In the genomic region with DNA sequence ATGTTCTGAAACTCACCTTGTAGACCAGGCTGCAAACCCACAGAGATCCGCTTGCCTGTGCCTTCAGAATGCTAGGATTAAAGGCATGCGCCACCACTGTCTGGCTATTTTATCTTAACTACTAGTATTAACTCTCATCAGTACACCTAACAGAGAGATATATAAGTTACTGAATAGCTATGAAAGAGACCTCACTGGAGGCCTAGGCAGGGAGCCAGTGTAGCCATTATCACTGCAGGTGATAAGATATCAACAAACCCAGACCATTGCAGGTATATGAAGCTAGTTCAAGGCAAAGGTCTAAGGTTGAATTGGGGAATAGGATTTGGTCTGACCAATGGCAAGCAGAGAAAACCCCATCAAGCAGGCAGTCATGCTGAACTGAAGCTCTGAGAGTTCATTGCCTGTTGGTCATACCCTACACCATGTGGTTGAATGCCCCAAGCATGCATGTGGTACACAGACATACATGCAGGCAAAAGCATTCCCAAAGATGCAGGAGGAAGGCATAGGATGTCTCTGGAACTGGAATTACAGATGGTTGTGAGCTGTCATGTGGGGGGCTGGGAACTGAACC, we compare ENCODE assay signal across 22 mouse cellular contexts. TPM values are rescaled to one million over a fixed set of nuclear protein-coding genes. Genes with fewer than 3 reads are reported as not detected.
DNase-seq lines count a peak whose midpoint lies in the region; ATAC-seq and TF ChIP-seq lines count a peak whose summit lies in the region.
"Had no signal": no experiment of that assay in that cellular context is flagged by ENCODE, and none has a peak within 500 bp of the region (broad histone marks: within the 10 kb centered on the region; RNA-seq: fewer than 3 reads in every experiment).

No protein-coding gene starts in this region.

- 86% methylated on average over 2 of the region's 2 CpGs for WGBS in stomach, embryonic 15.5 days
- WGBS in stomach, postnatal 0 days = 70% methylated on average over 2 of the region's 2 CpGs
- 61% methylated on average over 2 of the region's 2 CpGs for WGBS in liver, postnatal 0 days (ENCODE audit: insufficient replicate concordance)
- WGBS in hindbrain, embryonic 16.5 days = 100% methylated on average over 2 of the region's 2 CpGs

- H3K4me1 ChIP-seq in stomach, embryonic 15.5 days = no peaks in the 10 kb centered on the region; the same call in 1 of the 2 replicates
- no peaks in the 10 kb centered on the region for H3K4me1 ChIP-seq in stomach, postnatal 0 days (replicated peaks; ENCODE audit: control insufficient read depth, insufficient read depth)
- H3K4me1 ChIP-seq in liver, postnatal 0 days (ENCODE audit: insufficient read depth) = peaks cover 20% of the 10 kb centered on the region
- H3K4me1 ChIP-seq in hindbrain, embryonic 16.5 days (ENCODE audit: control insufficient read depth, insufficient read depth, low read depth, low read length) = no peaks in the 10 kb centered on the region
- H3K4me1 ChIP-seq: embryonic facial prominence, embryonic 13.5 days; forebrain, embryonic 13.5 days had no signal

- peak; percentile 27 for DNase-seq in heart, adult 11 months
- no peak for DNase-seq in heart, postnatal 25 days (ENCODE audit: low spot score)
- no peak for DNase-seq in stomach, postnatal 0 days (ENCODE audit: low spot score)
- peak; percentile 9 for DNase-seq in liver, postnatal 0 days
- DNase-seq in urinary bladder, postnatal 25 days (ENCODE audit: low spot score) = no peak
- DNase-seq: adrenal gland, postnatal 14 days; B cell, adult 2 months; cerebellum, adult 11-12 months; cerebellum, adult 9-10 months; cerebellum, postnatal 25 days; forebrain, postnatal 0 days; gastrocnemius, postnatal 14 days; heart, postnatal 36 days had no signal

- no peaks in the 10 kb centered on the region for H3K36me3 ChIP-seq in stomach, embryonic 15.5 days
- H3K36me3 ChIP-seq in stomach, postnatal 0 days (ENCODE audit: control insufficient read depth, insufficient read depth, low read length) = no peaks in the 10 kb centered on the region
- no peaks in the 10 kb centered on the region for H3K36me3 ChIP-seq in liver, postnatal 0 days (replicated peaks; ENCODE audit: insufficient read depth, low read length)
- H3K36me3 ChIP-seq in hindbrain, embryonic 16.5 days (ENCODE audit: control insufficient read depth, insufficient read depth, low read length) = no peaks in the 10 kb centered on the region
- H3K36me3 ChIP-seq: embryonic facial prominence, embryonic 13.5 days; G1E; heart, embryonic 12.5 days had no signal

- no peak overlapping the region for H3K9ac ChIP-seq in stomach, embryonic 15.5 days
- no peak overlapping the region for H3K9ac ChIP-seq in stomach, postnatal 0 days (ENCODE audit: low read length)
- no peak overlapping the region for H3K9ac ChIP-seq in liver, postnatal 0 days (replicated peaks)
- H3K9ac ChIP-seq in hindbrain, embryonic 16.5 days (ENCODE audit: low read depth, low read length) = no peak overlapping the region
- H3K9ac ChIP-seq: embryonic facial prominence, embryonic 13.5 days; forebrain, embryonic 13.5 days; forebrain, postnatal 0 days; heart, embryonic 12.5 days had no signal

- no peak for TF ChIP-seq EP300 in stomach, postnatal 0 days (optimal IDR thresholded peaks at IDR 0.05)
- TF ChIP-seq EP300 in liver, postnatal 0 days (IDR thresholded peaks at IDR 0.05; ENCODE audit: low read depth) = no peak

- H3K27ac ChIP-seq in stomach, embryonic 15.5 days = no peak overlapping the region
- no peak overlapping the region for H3K27ac ChIP-seq in stomach, postnatal 0 days (replicated peaks)
- no peak overlapping the region for H3K27ac ChIP-seq in liver, postnatal 0 days (ENCODE audit: low read depth)
- H3K27ac ChIP-seq in hindbrain, embryonic 16.5 days (ENCODE audit: low read depth, low read length) = no peak overlapping the region
- H3K27ac ChIP-seq: embryonic facial prominence, embryonic 13.5 days; forebrain, embryonic 13.5 days had no signal

- TF ChIP-seq CTCF in stomach, postnatal 0 days (IDR thresholded peaks at IDR 0.05; ENCODE audit: low read depth) = no peak
- no peak for TF ChIP-seq CTCF in liver, postnatal 0 days (IDR thresholded peaks at IDR 0.05; ENCODE audit: low read depth)

- no peak overlapping the region for H3K4me3 ChIP-seq in stomach, embryonic 15.5 days (replicated peaks)
- H3K4me3 ChIP-seq in stomach, postnatal 0 days (ENCODE audit: low read depth, low read length) = no peak overlapping the region
- no peak overlapping the region for H3K4me3 ChIP-seq in liver, postnatal 0 days (ENCODE audit: low read depth, low read length)
- H3K4me3 ChIP-seq in hindbrain, embryonic 16.5 days (ENCODE audit: low read length) = no peak overlapping the region
- H3K4me3 ChIP-seq: embryonic facial prominence, embryonic 13.5 days; forebrain, embryonic 13.5 days; heart, embryonic 12.5 days had no signal

- H3K4me2 ChIP-seq in stomach, embryonic 15.5 days = no peak overlapping the region
- H3K4me2 ChIP-seq in stomach, postnatal 0 days (replicated peaks; ENCODE audit: low read depth) = no peak overlapping the region
- no peak overlapping the region for H3K4me2 ChIP-seq in liver, postnatal 0 days (ENCODE audit: low read depth, low read length)
- H3K4me2 ChIP-seq in hindbrain, embryonic 16.5 days (ENCODE audit: low read length) = no peak overlapping the region
- H3K4me2 ChIP-seq: embryonic facial prominence, embryonic 13.5 days; forebrain, embryonic 13.5 days; heart, embryonic 12.5 days had no signal

- intact Hi-C loops in heart, postnatal 25 days (cut with DNase I) = no loop called here

- H3K9me3 ChIP-seq in stomach, embryonic 15.5 days = no peaks in the 10 kb centered on the region; the same call in 1 of the 2 replicates
- H3K9me3 ChIP-seq in stomach, postnatal 0 days (ENCODE audit: control insufficient read depth, low read length) = no peaks in the 10 kb centered on the region
- H3K9me3 ChIP-seq in liver, postnatal 0 days (ENCODE audit: low read length) = no peaks in the 10 kb centered on the region
- H3K9me3 ChIP-seq in hindbrain, embryonic 16.5 days (ENCODE audit: control insufficient read depth, low read length) = no peaks in the 10 kb centered on the region
- H3K9me3 ChIP-seq: embryonic facial prominence, embryonic 13.5 days; forebrain, embryonic 13.5 days had no signal

- no peaks in the 10 kb centered on the region for H3K27me3 ChIP-seq in stomach, embryonic 15.5 days (replicated peaks)
- no peaks in the 10 kb centered on the region for H3K27me3 ChIP-seq in stomach, postnatal 0 days (ENCODE audit: control insufficient read depth, insufficient read depth, low read length)
- H3K27me3 ChIP-seq in liver, postnatal 0 days (ENCODE audit: insufficient read depth, low read length) = no peaks in the 10 kb centered on the region
- no peaks in the 10 kb centered on the region for H3K27me3 ChIP-seq in hindbrain, embryonic 16.5 days (replicated peaks; ENCODE audit: control insufficient read depth, insufficient read depth, low read length)
- H3K27me3 ChIP-seq: embryonic facial prominence, embryonic 13.5 days; forebrain, embryonic 13.5 days; heart, embryonic 12.5 days; Patski had no signal

- ATAC-seq in stomach, embryonic 15.5 days (ENCODE audit: insufficient read depth, low FRiP score, low read depth) = peak; percentile 28; the same call in 1 of the 2 replicates
- no peak for ATAC-seq in stomach, postnatal 0 days (ENCODE audit: low FRiP score, low TSS enrichment)
- ATAC-seq in liver, postnatal 0 days = peak; percentile 40
- no peak for ATAC-seq in hindbrain, embryonic 16.5 days
- ATAC-seq: activated CD4-positive, CD25-positive, alpha-beta regulatory T cell, adult 4 months; CD4-positive, CD25-positive, alpha-beta regulatory T cell, adult 4 months; forebrain, embryonic 13.5 days; forebrain, postnatal 0 days; Patski had no signal

RNA-seq across cellular contexts. Expression of a gene that starts 24.8 kb away (rescaled TPM):
- 10 to 100 TPM; 52.4 to 61.6 TPM for total RNA-seq in heart, postnatal 25 days (2021)
- 14.1 and 14.7 TPM in 2 replicates for polyA plus RNA-seq in stomach, embryonic 15.5 days (2015; fragmentation: Nextera tagmentation; extraction: Ambion mirVana)
- polyA plus RNA-seq in stomach, postnatal 0 days (2015; fragmentation: Nextera tagmentation; extraction: Ambion mirVana) = 7.5 and 7.7 TPM in 2 replicates
- 9.0 and 9.9 TPM in 2 replicates for polyA plus RNA-seq in liver, postnatal 0 days (2015; fragmentation: Nextera tagmentation; extraction: Ambion mirVana)
- 5.7 and 6.9 TPM in 2 replicates for polyA plus RNA-seq in hindbrain, embryonic 16.5 days (2015; fragmentation: Nextera tagmentation; extraction: Ambion mirVana)

Comparison
In these comparisons a context has a peak if more than half of its experiments do, and no peak if none do; other contexts are left out.
1. DNase-seq: peak in heart, adult 11 months (single experiment) and liver, postnatal 0 days (single experiment); none in heart, postnatal 25 days (single experiment), stomach, postnatal 0 days (single experiment) and urinary bladder, postnatal 25 days (single experiment).
2. ATAC-seq: peak in stomach, embryonic 15.5 days (single experiment) and liver, postnatal 0 days (single experiment); none in stomach, postnatal 0 days (single experiment) and hindbrain, embryonic 16.5 days (single experiment).